Mouse (Mus musculus) activated CD4-positive, CD25-positive, alpha-beta regulatory T cell, adult 4 months (primary cell): Measurements from ENCODE around the gene Ramp1. TPM values are rescaled to one million over a fixed set of nuclear protein-coding genes. Genes with fewer than 3 reads are reported as not detected.

Source experiments
- ATAC-seq: one replicate; pipeline ENCODE4 v1.8.0; 2017
- polyA plus RNA-seq, 2 experiments: library from polyadenylated mRNA; unstranded; fragments of 100-300 nt; shearing (Covaris generic); gene quantifications; one replicate each; pipeline ENCODE4 v1.2.1; 2017

Ramp1 gene
- polyA plus RNA-seq, 2 experiments from 2014 or later: 25.3 to 30.0 TPM

DNA sequence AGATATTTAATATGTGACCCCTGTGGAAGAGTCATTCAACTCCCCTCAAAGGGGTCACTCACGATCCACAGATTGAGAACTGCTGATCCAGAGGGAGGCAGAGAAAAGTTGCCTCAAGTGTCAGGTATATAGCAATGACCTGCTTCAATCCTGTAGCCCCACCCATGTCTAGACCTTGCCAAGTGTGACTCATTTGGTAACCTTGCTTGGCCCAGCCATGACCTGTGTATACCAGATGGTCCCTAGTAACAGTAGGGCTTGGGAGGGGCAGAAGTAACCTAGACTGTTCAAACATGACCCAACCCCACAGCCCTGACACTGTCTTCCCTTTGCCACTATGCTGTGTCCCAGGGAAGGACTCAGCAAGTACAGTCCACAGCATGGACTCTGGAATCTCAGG, 61.1 kb downstream of the Ramp1 start:
- ATAC-seq: no peak

DNA sequence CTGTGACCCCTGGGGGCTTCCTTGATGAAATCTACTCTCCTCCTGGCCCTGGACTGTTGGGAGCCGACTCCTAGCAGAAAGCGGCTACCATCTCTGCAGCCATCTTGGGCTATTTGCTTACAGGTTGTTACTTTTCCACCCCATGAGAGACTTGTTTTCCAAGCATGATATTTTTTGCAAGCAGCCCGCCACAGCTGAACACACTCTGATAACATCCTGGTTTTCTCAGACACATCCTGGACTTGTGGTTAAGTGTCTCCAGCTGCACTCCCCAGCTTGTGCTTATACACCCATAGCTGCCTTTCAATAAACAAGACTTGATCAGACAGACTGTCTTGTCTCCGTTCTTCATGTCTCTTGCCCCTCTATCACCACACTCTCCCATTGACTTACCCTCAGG, 61.6 kb downstream of the Ramp1 start:
- no peak for ATAC-seq

DNA sequence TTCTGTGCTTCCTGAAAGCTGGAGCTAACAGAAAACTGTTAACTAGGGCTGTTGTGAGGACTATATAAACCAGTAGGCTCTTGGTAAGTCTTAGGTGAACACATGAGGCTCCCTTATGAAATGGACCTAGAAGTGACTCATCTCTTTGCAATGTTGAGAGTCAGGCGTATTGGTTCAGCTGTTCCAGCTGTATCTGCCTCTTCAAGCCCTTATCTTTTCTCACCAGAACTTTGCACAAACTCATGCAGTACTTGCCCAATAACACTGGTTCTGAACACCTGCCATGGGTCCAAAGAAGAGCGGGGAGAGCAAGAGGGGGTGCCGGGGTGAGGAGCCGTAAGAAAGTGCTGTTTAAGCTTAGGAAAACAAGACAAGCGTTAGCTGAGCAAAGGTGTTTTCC, 68.6 kb downstream of the Ramp1 start:
- no peak for ATAC-seq

DNA sequence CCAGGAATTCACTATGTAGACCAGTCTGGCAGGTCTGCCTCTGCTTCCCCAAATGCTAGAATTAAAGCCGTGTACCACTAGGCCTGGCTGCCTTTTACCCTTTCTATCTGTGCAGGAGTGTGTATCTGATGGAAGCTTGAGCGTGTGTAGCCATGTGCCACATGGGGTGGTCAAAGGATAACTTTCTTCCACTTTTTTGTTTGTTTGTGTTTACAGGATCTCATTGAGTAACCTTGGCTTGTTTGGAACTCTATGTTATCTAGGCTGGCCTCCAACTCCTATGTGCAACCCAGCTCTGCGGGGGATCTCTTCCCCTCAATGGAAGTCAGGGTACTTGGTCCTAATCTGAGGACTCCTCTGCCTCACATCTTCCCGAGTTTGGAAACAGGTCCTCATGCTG, 69.3 kb downstream of the Ramp1 start:
- ATAC-seq: no peak

GRCm38 (mm10) chr1:91249564-91250414, 70.2 kb downstream of the Ramp1 start, which contains the start of gene Ube2f:
TSS of gene Ube2f (plus strand) at chr1:91250304.
- ATAC-seq: peak; percentile 96

- ATAC-seq: peak; percentile 6
Observed at GRCm38 (mm10) chr1:91250415-91251147, 71.0 kb downstream of the Ramp1 start.

DNA sequence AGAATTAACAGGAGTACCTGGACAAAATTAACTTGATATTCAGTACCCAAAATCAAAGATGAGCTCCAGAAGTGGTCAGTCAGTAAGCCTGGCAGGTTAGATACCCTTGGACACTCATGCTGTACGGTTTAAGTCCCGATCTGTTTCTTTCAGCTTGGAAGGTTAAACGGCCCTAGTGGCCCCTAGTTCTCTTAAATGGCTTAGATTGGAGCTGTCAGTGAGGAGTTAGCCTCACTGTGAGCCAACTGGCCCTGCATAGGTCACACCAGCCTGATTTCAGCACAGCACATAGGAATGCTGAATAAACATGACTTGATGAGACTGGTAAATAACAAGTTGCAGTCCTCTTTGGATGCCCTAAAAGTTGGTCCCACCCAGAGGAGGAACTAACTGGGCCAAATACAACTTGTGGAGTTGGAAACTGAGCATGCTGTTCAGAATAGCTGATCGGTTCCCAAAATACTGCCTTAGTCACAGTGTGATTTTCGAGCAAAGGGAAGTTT, 71.6 kb downstream of the Ramp1 start:
- ATAC-seq: no peak

- no peak for ATAC-seq
Observed at GRCm38 (mm10) chr1:91251927-91252326, 72.3 kb downstream of the Ramp1 start.

DNA sequence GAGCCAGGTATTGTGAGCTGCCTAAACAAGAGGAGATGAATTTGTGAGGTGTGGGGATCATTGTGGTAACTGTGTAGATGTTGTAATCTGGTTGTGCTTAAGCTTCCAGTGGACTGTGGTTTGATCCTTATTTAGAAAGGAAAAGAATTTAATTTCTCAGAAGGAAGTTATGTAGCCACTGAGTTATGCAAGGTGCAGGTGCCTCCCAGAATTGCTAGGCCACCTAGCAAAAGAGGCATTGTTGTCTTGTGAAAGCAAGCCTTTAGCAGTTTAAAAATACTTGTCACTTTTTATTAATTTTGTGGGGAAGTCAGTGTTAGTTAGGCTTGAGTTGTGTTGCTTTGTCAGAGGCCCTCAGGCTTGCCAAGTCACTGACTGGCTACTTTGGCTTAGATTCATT, 78.3 kb downstream of the Ramp1 start:
- no peak for ATAC-seq

DNA sequence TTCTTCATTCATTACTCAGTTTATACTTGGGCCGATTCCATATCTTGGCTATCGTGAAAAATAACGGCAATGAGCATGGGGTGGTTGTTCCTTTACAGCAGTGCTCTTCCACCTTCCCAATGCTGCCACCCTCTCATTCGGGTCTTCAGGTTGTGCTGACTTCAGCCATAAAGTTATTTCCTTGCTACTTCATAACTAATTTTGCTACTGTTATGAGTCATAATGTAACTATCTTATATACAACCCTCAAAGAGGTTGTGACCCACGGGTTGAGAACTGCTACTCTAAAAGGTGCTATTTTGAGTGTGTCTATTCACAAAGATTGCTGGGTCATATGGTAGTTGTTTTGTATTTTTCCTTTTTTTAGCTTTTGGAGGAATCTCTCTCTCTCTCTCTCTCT, 80.2 kb downstream of the Ramp1 start:
- peak; percentile 70 for ATAC-seq

- no peak for ATAC-seq
Observed at GRCm38 (mm10) chr1:91262508-91262907, 82.9 kb downstream of the Ramp1 start.

DNA sequence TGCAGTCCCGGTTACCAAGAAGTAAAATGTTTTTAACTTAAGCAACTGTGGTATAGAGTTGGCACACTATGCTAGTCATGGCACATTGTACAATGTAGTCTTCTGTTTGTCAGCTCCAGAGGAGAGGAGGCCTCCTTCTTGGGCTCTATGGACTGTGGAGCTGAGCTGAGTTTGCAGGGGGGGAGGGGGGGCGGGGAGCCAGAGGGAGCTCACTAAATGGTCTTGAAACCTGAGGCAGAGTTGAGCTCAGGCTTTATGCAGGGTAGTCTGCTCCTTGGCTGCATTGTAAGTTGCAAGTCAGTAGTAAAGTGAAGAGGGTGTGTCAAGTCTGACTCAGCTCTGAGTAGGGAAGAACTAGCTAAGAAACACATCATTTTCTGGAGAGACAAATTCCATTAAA, 92.6 kb downstream of the Ramp1 start:
- ATAC-seq: no peak

Other genes starting within 250 kb of the Ramp1 start
- not detected for gene Prlh, start 226.7 kb upstream of the Ramp1 start, polyA plus RNA-seq
- not detected for gene Rab17, start 210.2 kb upstream of the Ramp1 start, polyA plus RNA-seq
- 100 to 1,000 TPM; 176 to 194 TPM for gene Lrrfip1, start 181.1 kb upstream of the Ramp1 start, polyA plus RNA-seq
- 1 to 10 TPM; 1.7 TPM for gene Rbm44, start 34.7 kb upstream of the Ramp1 start, polyA plus RNA-seq
- gene Ube2f, start 70.5 kb downstream of the Ramp1 start, polyA plus RNA-seq: 10 to 100 TPM; 74.4 to 95.6 TPM
- 10 to 100 TPM; 42.0 to 57.3 TPM for gene Scly, start 118.5 kb downstream of the Ramp1 start, polyA plus RNA-seq
- gene Espnl, start 142.3 kb downstream of the Ramp1 start, polyA plus RNA-seq: not detected
- not detected for gene Klhl30, start 171.2 kb downstream of the Ramp1 start, polyA plus RNA-seq
- gene Erfe, start 186.6 kb downstream of the Ramp1 start, polyA plus RNA-seq: not detected
- gene Ilkap, start 219.0 kb downstream of the Ramp1 start, polyA plus RNA-seq: 10 to 100 TPM; 37.7 to 41.9 TPM
- 10 to 100 TPM; 14.6 to 17.3 TPM for gene Hes6, start 234.2 kb downstream of the Ramp1 start, polyA plus RNA-seq